Mouse (Mus musculus) WW6 (cell line): ENCODE measurements at regions not wholly inside any gene's neighbourhood (a gene's known extent, or its start where the extent isn't known, plus 50 kb on each side); places are given as distances from the start of the nearest gene placed in this dataset.

ENCODE experiments used
- DNase-seq: peaks from one replicate; pipeline ENCODE4 v3.0.0-alpha.2; 2013; ENCODE audit warnings: low read depth, low spot score

- no peak for DNase-seq
Observed at GRCm38 (mm10) chr8:26680891-26681381, 296.2 kb upstream of the Zfp703 start.

- DNase-seq = no peak
Observed at GRCm38 (mm10) chr8:26687146-26687545, 290.0 kb upstream of the Zfp703 start.

GRCm38 (mm10) chr8:26688035-26688434 is 289.1 kb upstream of the Zfp703 start:
- DNase-seq = no peak

GRCm38 (mm10) chr8:26688745-26689478 is 288.2 kb upstream of the Zfp703 start:
- DNase-seq = no peak

- DNase-seq = no peak
Observed at GRCm38 (mm10) chr8:26689479-26690177, 287.5 kb upstream of the Zfp703 start.

GRCm38 (mm10) chr8:26690178-26690735 is 286.9 kb upstream of the Zfp703 start:
- DNase-seq = no peak

GRCm38 (mm10) chr8:26697579-26698084 is 279.5 kb upstream of the Zfp703 start:
- DNase-seq = no peak

- DNase-seq = no peak
Observed at GRCm38 (mm10) chr8:26698580-26698979, 278.5 kb upstream of the Zfp703 start.

GRCm38 (mm10) chr8:26706048-26706767 is 270.9 kb upstream of the Zfp703 start:
- DNase-seq = no peak

- no peak for DNase-seq
Observed at GRCm38 (mm10) chr8:26706768-26707156, 270.4 kb upstream of the Zfp703 start.

GRCm38 (mm10) chr8:26713836-26714235 is 263.3 kb upstream of the Zfp703 start:
- DNase-seq = no peak

GRCm38 (mm10) chr8:26714714-26715113 is 262.4 kb upstream of the Zfp703 start:
- no peak for DNase-seq

GRCm38 (mm10) chr8:26718409-26719355 is 258.4 kb upstream of the Zfp703 start:
- no peak for DNase-seq

- no peak for DNase-seq
Observed at GRCm38 (mm10) chr8:26722766-26723165, 254.4 kb upstream of the Zfp703 start.

- no peak for DNase-seq
Observed at GRCm38 (mm10) chr8:26724628-26725027, 252.5 kb upstream of the Zfp703 start.

- no peak for DNase-seq
Observed at GRCm38 (mm10) chr8:26725521-26725920, 251.6 kb upstream of the Zfp703 start.

GRCm38 (mm10) chr8:26729351-26729750 is 247.8 kb upstream of the Zfp703 start:
- no peak for DNase-seq

GRCm38 (mm10) chr8:26731111-26731510 is 246.0 kb upstream of the Zfp703 start:
- no peak for DNase-seq

- DNase-seq = no peak
Observed at GRCm38 (mm10) chr8:26744424-26744823, 232.7 kb upstream of the Zfp703 start.

- DNase-seq = no peak
Observed at GRCm38 (mm10) chr8:26746811-26747210, 230.3 kb upstream of the Zfp703 start.
